Mouse (Mus musculus) C2C12 (cell line): ENCODE measurements around the gene Gm5622.
"Not testable (repeated sequence)": the region's sequence is repeated elsewhere in the genome, so short reads cannot be mapped to it uniquely, and the experiment has no call there.

Source experiments
- CTCF ChIP-seq: IDR thresholded peaks from one replicate; pipeline ENCODE4 v1.5.1; 2011; ENCODE audit not compliant: control insufficient read depth, insufficient read depth, insufficient read length
- USF1 ChIP-seq: IDR thresholded peaks from one replicate; pipeline ENCODE4 v1.6.1; 2011; ENCODE audit warnings: low read depth, mild to moderate bottlenecking, control low read depth, moderate library complexity

GRCm38 (mm10) chr14:51635566-51635965, 83.0 kb downstream of the Gm5622 start, which contains the start of gene Gm4181:
- TF ChIP-seq USF1, CTCF: not testable (repeated sequence)
